Mouse (Mus musculus): ENCODE results near the gene Igfbp5. TPM values are rescaled to one million over a fixed set of nuclear protein-coding genes. Genes with fewer than 3 reads are reported as not detected.
A peak's percentile ranks its signal among the peaks of the same experiment; 100 is the strongest.

Gene Igfbp5
- polyA plus RNA-seq, 1 experiment from 2014 or later = 45.9 TPM

DNA sequence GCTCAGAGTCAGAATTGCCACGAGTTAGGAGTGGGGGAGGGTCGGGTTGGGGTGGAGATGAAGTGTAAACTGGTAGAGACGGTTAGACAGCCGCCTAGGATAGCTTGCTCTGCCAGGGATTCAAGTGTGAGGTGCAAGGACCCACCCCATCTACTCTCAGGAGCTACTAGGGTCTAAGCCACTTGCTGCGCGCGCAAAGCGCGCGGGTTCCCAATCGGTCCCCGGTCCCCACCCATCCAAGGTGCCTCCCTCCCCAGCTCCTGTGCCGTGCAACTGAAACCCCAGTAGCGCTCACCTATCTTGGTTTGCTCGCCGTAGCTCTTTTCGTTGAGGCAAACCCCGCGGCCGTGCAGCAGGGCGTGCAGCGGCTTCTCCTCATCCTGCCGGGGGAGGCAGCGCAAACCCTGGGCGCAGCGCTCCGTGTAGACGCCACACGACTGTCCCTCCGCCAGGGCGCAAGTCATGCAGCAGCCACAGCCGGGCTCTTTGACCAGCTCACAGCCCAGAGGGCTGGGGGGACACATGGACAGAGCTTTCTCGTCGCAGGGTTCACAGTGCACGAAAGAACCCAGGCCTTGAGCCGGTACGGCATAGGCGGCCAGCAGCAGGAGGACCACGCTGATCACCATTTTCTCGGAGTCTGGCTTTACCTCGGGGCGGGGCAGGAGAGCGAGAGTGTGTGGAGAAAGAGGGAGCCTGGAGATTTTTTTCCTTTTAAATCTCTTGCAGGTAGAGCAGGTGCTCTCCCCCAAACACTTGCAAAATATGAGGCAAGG, 985 bp downstream of the Igfbp5 start:
- Histone ChIP-seq H3K4me3 (peak overlapping the region; percentile 68), H3K27me3 (ENCODE audit: poor library complexity, severe bottlenecking) (peaks cover 63% of the 10 kb centered on the region), H3K36me3 (replicated peaks) (peaks cover 3% of the 10 kb centered on the region; the same call in 1 of the 2 replicates), H3K4me1 (peaks cover 86% of the 10 kb centered on the region), H3K9me3 (no peaks in the 10 kb centered on the region), H3K27ac (peak overlapping the region; percentile 93)
- DNase-seq (ENCODE audit: extremely low spot score, low spot score) = peak; percentile 74
- under 1% methylated on average over 43 of the region's 43 CpGs for WGBS

DNA sequence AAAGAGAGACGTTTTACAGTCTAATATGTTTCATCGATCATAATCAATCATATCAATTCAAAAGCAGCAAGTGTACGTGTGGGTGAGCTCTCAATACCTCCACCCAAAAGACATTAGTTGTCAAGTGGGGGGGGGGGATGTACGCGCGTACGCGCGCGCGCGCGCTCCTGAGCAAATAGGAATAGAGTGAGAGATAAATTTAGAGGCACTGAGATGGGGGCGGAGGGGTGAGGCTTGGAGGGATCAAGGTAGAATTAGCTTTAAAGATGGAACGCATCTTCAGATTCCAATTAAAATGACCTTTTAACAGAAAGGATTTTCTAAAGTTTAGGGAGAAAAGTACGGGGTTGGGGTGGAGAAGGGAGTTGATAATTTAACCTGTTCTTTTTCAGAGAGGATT, 1.6 kb downstream of the Igfbp5 start:
- WGBS = 2% methylated on average over 16 of the region's 16 CpGs
- Histone ChIP-seq H3K9me3 (no peaks in the 10 kb centered on the region), H3K4me3 (peak overlapping the region; percentile 68), H3K4me1 (peaks cover 82% of the 10 kb centered on the region), H3K27ac (peak overlapping the region; percentile 93), H3K27me3 (ENCODE audit: poor library complexity, severe bottlenecking) (peaks cover 61% of the 10 kb centered on the region), H3K36me3 (replicated peaks) (peaks cover 5% of the 10 kb centered on the region; the same call in 1 of the 2 replicates)
- peak; percentile 34 for DNase-seq (ENCODE audit: extremely low spot score, low spot score)

DNA sequence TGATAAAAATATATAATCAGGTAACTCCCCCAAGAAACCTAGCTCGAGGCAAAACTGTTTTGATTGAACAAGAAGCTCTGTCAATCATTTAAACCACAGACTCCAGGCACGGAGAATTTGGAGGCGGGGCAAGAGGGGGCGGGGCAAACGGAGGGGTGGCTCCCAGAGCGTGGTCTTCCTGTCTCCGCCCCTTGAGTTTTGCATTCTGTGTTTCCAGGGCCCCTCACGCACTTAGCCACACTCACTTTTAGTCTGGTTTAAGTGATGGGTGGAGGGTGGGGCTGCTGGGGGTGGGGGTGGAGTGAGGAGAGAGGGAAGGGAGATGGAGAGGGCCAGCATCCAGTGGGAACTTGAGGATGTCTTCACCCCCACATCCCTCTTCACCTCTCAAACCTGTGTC, 2.2 kb downstream of the Igfbp5 start:
- WGBS = 0% methylated on average over 8 of the region's 8 CpGs
- no peaks in the 10 kb centered on the region for H3K9me3 ChIP-seq
- DNase-seq (ENCODE audit: extremely low spot score, low spot score) = peak; percentile 91
- peak overlapping the region; percentile 68 for H3K4me3 ChIP-seq
- peak overlapping the region; percentile 93 for H3K27ac ChIP-seq
- peaks cover 81% of the 10 kb centered on the region for H3K4me1 ChIP-seq
- peaks cover 5% of the 10 kb centered on the region; the same call in 1 of the 2 replicates for H3K36me3 ChIP-seq (replicated peaks)
- H3K27me3 ChIP-seq (ENCODE audit: poor library complexity, severe bottlenecking) = peaks cover 56% of the 10 kb centered on the region

DNA sequence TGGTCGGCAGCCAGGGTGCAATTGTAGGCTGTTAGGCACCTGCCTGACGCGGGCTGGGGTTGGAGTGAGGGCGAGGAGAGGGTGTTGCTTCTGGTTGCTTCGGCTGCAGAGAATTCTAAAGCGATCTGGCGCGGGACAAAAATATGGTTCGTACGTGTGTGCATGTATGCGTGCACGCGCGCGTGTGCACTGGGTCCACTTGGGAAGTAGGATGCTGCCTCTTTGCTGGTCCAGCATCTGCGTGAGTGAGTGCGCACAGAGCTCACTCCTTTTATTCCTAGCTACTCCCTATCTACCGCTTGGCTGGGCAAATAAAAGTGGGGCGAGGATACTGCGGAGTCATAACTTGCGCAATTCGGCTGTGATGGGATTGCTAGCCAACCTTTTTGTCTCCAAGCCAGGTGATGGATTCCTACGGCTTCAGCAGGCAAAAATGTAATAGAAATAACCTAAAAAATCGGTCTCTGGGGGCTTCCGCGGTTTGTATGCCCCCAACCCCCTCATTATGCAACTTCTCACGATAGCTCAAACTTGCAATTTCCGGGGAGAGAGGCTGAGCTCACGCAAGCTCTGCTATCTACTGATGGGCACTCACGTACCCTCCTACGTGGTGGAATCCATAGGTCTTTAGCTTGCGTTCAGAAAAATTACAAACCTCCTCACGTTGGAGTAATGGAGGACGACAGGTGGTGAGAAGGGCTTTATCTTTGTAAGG, 2.8 kb downstream of the Igfbp5 start:
- Histone ChIP-seq H3K36me3 (replicated peaks) (peaks cover 6% of the 10 kb centered on the region; the same call in 1 of the 2 replicates), H3K9me3 (no peaks in the 10 kb centered on the region), H3K4me1 (peaks cover 85% of the 10 kb centered on the region), H3K27me3 (ENCODE audit: poor library complexity, severe bottlenecking) (peaks cover 49% of the 10 kb centered on the region), H3K4me3 (peak overlapping the region; percentile 68), H3K27ac (peak overlapping the region; percentile 87)
- peak; percentile 54 for DNase-seq (ENCODE audit: extremely low spot score, low spot score)
- under 1% methylated on average over 34 of the region's 34 CpGs for WGBS

DNA sequence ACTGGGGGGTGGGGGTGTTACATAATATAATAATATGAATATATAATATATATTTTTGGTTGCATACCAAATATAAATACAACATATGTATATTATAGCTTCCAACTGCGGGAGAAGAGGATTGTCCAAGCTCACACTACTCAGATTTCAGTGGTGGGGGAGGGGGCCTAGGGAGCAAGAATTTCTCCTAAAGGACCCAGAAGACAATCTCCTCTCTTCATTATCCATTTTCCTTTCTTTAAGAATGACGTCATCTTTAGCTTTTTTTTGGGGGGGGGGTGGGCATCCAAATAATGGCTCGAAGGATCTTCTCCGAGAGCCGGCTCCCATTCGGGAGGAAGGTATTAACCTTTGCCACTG, 3.4 kb downstream of the Igfbp5 start:
- no peak for DNase-seq (ENCODE audit: extremely low spot score, low spot score)
- under 1% methylated on average over 6 of the region's 6 CpGs for WGBS
- peaks cover 44% of the 10 kb centered on the region for H3K27me3 ChIP-seq (ENCODE audit: poor library complexity, severe bottlenecking)
- peak overlapping the region; percentile 87 for H3K27ac ChIP-seq
- peaks cover 11% of the 10 kb centered on the region; the same call in 1 of the 2 replicates for H3K36me3 ChIP-seq (replicated peaks)
- H3K4me3 ChIP-seq = peak overlapping the region; percentile 68
- H3K9me3 ChIP-seq = no peaks in the 10 kb centered on the region
- H3K4me1 ChIP-seq = peaks cover 87% of the 10 kb centered on the region

DNA sequence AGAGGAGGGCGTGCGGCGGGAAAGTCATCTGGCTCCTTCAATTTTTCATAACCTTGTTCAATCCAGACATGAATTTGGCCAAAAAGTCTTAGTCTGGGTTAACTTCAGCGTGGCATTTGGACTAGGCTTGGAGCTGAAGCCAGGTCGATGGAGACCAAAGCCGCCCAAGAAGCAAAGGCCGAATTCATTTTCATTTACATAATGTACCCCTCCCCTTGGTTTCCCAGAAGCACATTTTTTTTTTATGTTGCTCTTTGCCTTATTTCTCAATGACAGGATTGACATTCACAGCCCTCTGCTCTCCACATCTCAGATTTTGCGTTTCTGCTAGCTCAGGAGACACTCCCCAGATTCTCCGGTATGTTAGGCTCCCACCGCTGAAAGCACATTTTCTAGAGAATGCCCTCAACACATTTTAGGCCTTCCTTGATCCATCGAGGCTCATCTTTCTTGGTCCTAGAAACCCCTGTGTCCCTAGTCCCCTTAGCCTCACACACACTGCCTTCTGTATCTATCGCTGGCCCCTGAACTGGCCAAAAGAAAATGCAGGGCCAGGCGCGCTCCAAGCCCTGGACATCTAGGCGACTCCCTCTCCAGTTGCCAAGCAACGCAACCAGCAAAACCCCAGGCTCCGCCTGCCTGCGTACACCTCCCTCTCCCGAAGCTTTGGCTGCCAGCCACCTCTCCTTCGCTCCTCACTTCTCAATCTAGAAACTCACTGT, 3.9 kb downstream of the Igfbp5 start:
- DNase-seq (ENCODE audit: extremely low spot score, low spot score) = peak; percentile 83
- Histone ChIP-seq H3K4me1 (peaks cover 87% of the 10 kb centered on the region), H3K4me3 (peak overlapping the region; percentile 68), H3K36me3 (replicated peaks) (peaks cover 11% of the 10 kb centered on the region; the same call in 1 of the 2 replicates), H3K27me3 (ENCODE audit: poor library complexity, severe bottlenecking) (peaks cover 38% of the 10 kb centered on the region), H3K27ac (peak overlapping the region; percentile 87), H3K9me3 (no peaks in the 10 kb centered on the region)
- WGBS = under 1% methylated on average over 20 of the region's 20 CpGs

DNA sequence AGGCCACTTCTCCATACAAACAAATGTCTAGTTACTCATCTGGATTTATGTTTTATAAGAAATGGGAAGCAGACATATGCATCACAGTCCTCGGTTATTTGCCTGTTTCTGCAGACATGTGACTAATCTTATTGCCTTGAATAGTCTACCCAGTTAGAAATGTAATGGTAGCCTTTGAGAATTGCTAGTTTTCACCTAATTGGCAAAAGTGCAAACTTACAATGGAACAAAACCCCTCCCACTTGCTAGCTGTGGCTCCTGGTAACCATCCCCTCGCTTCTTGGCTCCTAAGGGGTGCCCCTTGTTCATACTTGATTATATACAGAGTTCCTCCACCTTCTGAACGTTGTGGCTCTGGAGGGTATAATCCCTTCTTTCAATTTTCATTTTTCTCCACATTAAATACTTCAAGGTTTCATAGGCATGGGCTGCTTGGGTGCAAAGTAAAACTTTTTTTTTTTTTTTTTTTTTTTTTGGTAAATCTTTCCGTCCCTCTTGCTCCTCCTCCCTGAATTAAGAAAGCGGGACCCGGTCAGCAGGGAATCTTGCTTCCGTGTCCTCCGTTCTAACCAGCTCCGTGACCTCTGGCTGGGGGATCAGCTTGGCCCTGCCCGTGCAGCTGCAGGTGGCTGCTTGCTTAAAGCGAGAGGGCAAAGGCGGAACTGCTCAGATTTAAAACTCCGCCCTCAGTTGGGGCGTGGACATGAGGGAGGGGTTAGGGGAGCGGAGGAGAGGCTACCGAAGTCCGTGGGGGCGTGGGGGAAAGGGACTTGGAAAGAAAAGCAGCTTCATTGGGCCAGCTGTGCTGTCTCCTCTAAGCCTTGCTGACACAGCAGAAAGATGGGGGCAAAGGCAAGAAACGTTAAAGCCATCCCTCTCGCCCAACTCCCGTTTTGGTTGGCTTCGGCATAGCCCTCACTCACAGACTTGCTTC, 4.7 kb downstream of the Igfbp5 start:
- Histone ChIP-seq H3K36me3 (replicated peaks) (peaks cover 14% of the 10 kb centered on the region; the same call in 1 of the 2 replicates), H3K4me3 (peak overlapping the region; percentile 68), H3K27ac (peak overlapping the region; percentile 87), H3K4me1 (peaks cover 85% of the 10 kb centered on the region), H3K9me3 (no peaks in the 10 kb centered on the region), H3K27me3 (ENCODE audit: poor library complexity, severe bottlenecking) (peaks cover 30% of the 10 kb centered on the region)
- peak; percentile 85 for DNase-seq (ENCODE audit: extremely low spot score, low spot score)
- 4% methylated on average over 22 of the region's 22 CpGs for WGBS

DNA sequence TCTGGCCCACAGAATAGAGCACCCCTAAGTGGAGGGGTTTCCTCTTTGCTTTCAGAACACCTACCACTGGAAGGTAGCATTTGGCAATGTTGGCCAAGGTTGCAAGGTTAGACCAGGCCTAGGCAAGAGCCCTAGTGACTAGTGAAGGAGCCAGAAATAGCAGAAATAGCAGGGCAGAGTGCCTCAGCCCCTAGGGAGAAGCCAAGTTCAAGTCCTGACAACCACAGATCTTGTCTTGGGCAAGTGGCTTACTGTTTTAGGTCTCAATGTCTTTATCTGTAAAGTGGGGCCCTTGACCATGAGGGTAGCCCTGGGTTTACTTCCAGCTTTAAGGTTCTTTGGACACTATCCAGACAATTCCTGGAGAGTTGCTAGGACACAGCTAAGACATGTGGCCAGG, 5.4 kb downstream of the Igfbp5 start:
- Histone ChIP-seq H3K4me1 (peaks cover 81% of the 10 kb centered on the region), H3K9me3 (no peaks in the 10 kb centered on the region), H3K4me3 (peak overlapping the region; percentile 68; the same call in 1 of the 2 replicates), H3K27me3 (ENCODE audit: poor library complexity, severe bottlenecking) (peaks cover 23% of the 10 kb centered on the region), H3K27ac (no peak overlapping the region; the same call in 1 of the 2 replicates), H3K36me3 (replicated peaks) (peaks cover 20% of the 10 kb centered on the region)
- DNase-seq (ENCODE audit: extremely low spot score, low spot score) = no peak

DNA sequence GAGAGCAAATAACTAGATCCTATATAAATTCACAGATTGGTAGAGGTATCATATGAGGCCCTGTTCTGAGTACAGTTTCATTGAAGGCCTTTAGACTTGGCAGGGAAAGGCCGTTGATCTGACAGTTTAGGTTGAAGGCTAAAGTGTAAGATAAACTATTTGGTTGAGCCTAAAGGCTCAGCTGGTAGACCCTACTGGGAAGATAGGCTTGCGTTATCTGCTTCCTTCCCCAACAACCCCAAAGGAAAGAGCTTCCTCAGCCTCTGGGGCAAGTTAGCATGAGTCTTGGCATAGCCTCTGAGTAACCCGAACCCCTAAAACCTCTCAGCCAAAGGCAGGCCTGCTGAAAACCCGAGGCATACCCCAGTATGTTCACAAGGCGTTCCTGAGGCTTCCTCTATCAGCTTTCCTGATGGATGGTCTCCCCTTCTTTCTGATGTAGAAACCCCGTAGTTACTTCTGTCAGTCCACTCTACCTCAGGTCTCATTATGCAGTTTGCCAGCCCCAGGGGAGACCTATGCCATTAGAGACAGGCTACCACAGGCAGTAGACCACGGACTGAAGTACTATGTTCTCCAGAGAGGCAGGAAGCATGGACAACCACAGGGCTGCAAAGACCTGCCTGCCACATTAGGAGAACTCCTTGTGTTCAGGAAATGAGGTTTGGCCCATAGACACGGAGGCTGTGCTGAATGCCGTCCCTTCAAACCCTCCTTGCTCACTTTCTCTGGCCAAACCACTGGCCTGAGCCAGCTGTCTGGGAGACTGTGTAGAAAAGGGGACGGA, 6.1 kb downstream of the Igfbp5 start:
- 77% methylated on average over 10 of the region's 10 CpGs for WGBS
- no peak overlapping the region for H3K4me3 ChIP-seq
- H3K36me3 ChIP-seq (replicated peaks) = peaks cover 27% of the 10 kb centered on the region
- peak overlapping the region; percentile 12; the same call in 1 of the 2 replicates for H3K27ac ChIP-seq
- H3K4me1 ChIP-seq = peaks cover 76% of the 10 kb centered on the region
- peaks cover 17% of the 10 kb centered on the region for H3K27me3 ChIP-seq (ENCODE audit: poor library complexity, severe bottlenecking)
- no peak for DNase-seq (ENCODE audit: extremely low spot score, low spot score)
- H3K9me3 ChIP-seq = no peaks in the 10 kb centered on the region

DNA sequence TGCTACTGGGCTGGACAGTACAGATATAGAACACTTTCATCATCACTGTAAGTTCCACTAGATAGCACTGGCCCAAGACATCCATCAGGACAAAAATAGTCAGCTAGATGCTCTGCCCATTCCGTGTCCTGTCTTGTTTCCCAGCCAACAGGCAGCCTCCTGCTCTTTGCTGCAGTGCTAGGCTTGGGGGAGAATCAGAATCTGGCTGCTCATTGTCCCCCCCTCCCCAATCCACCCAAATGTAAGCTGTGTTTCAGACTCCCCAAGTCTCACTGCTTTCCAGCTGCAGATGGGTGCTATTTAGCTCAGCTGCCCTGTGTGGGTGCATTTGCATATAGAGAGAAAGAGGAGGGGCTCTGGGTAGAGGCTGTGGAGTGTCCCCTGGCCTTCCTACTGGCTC, 7.3 kb downstream of the Igfbp5 start:
- 34% methylated on average over 1 of the region's 1 CpGs for WGBS
- Histone ChIP-seq H3K36me3 (replicated peaks) (peaks cover 40% of the 10 kb centered on the region), H3K27ac (peak overlapping the region; percentile 21; the same call in 1 of the 2 replicates), H3K4me3 (no peak overlapping the region), H3K9me3 (no peaks in the 10 kb centered on the region), H3K27me3 (ENCODE audit: poor library complexity, severe bottlenecking) (peaks cover 6% of the 10 kb centered on the region; the same call in 1 of the 2 replicates), H3K4me1 (peaks cover 64% of the 10 kb centered on the region)
- DNase-seq (ENCODE audit: extremely low spot score, low spot score) = no peak

DNA sequence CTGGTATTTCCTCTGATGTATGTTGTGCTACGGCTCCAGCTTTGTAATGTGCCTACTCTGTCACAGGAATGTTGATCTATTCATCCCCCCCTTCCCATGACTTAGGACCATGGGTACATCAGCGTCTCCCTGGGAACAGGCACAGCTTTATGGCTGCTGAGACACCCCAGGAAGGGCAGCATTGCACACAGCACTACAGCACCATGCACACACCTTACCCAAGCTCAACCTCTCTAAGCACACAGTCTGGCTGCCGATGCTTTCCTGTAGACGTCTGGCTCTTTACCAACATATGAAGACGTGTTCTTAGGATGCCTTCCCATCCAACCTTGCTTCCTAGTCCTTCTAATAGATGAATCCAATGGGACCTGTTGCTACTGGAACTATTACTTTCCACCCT, 8.3 kb downstream of the Igfbp5 start:
- H3K27ac ChIP-seq = peak overlapping the region; percentile 70
- H3K4me3 ChIP-seq = no peak overlapping the region
- peaks cover 6% of the 10 kb centered on the region; the same call in 1 of the 2 replicates for H3K27me3 ChIP-seq (ENCODE audit: poor library complexity, severe bottlenecking)
- peaks cover 56% of the 10 kb centered on the region for H3K4me1 ChIP-seq
- DNase-seq (ENCODE audit: extremely low spot score, low spot score) = no peak
- H3K36me3 ChIP-seq (replicated peaks) = peaks cover 49% of the 10 kb centered on the region
- WGBS = 75% methylated on average over 5 of the region's 5 CpGs
- no peaks in the 10 kb centered on the region for H3K9me3 ChIP-seq

Measured in forebrain, embryonic 10.5 days (tissue).